Mouse (Mus musculus) thymus, postnatal 36 days (tissue): ENCODE measurements around the gene Olfr298.

ENCODE experiments used
- DNase-seq, 2 experiments: peaks; one replicate each; pipeline ENCODE4 v3.0.0; 2022; ENCODE audit warnings: mixed read lengths in 2 of 2

Gene Olfr298

GRCm38 (mm10) chr7:86492384-86492783 lies at the start of gene Olfr298:
Gene Olfr298 (minus strand): TSS chr7:86492484.
- DNase-seq: no peak

DNA sequence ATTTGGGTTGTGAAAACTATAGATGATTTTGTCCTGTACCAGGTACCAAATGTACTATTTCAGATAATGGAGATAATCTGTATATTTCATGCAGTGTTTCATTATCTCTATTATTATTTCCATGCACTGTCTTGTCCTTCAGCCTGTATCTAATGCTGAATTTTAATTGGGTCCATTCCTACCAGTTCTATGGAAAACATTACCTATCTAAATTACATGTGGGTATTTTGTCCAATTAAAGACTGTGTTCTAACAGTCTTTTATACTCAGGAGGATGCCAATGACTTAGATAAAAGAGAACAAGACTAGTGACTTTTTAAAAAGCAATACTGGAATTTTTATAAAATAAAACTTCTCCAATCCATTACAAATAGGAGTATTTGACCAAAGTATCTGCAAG lies 27.4 kb upstream of the Olfr298 start, which contains the start of gene Olfr297:
Olfr297 (plus strand) TSS at position 301 of the 400 bp plus-strand sequence.
- DNase-seq: no peak

DNA sequence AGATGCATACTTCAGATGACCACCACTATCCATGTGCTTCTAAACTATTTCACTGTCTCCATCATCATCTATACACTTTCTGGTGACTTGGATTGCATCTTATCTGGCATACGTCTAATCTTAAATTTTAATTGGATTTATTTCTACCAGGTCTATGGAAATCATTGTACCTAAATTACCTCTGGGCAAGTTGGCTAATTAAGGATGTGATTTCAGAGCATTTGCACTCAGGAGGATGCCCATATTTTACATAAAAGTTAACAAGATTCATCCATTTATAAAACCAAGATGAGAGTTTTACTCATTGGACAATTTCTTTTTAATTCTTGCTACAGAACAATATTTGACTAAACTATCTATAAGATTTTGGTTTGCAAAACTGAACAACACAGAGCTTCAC lies 32.7 kb downstream of the Olfr298 start, which contains the start of gene Olfr299:
Olfr299 (plus strand) TSS at position 301 of the 400 bp plus-strand sequence.
- DNase-seq: no peak
